Mouse (Mus musculus): Measurements from ENCODE around the gene Med29. TPM values are rescaled to one million over a fixed set of nuclear protein-coding genes. Genes with fewer than 3 reads are reported as not detected.

Med29 gene
- polyA plus RNA-seq, 1 experiment from 2014 or later, result 45.4 TPM

GRCm38 (mm10) chr7:28427738-28428137 lies 35.2 kb upstream of the Med29 start:
- H3K9me3 ChIP-seq, result no peaks in the 10 kb centered on the region
- no peaks in the 10 kb centered on the region for H3K27me3 ChIP-seq
- no peak overlapping the region for H3K27ac ChIP-seq
- peaks cover 45% of the 10 kb centered on the region for H3K36me3 ChIP-seq
- H3K4me3 ChIP-seq (replicated peaks), result no peak overlapping the region
- ATAC-seq (ENCODE audit: insufficient number of reproducible peaks, insufficient read depth, low FRiP score, low TSS enrichment, low read depth), result no peak
- H3K4me2 ChIP-seq, result no peak overlapping the region
- no peak overlapping the region for H3K9ac ChIP-seq (replicated peaks)
- 0 out of 2 replicates have a peak, but pooled peaks cover 4% of the 10 kb centered on the region for H3K4me1 ChIP-seq (replicated peaks)

- WGBS, result 100% methylated on average over 1 of the region's 1 CpGs
- no peak overlapping the region for H3K9ac ChIP-seq (replicated peaks)
- no peak for ATAC-seq (ENCODE audit: insufficient number of reproducible peaks, insufficient read depth, low FRiP score, low TSS enrichment, low read depth)
- H3K4me2 ChIP-seq, result no peak overlapping the region
- H3K27ac ChIP-seq, result no peak overlapping the region
- H3K4me1 ChIP-seq (replicated peaks), result no peaks in the 10 kb centered on the region
- H3K9me3 ChIP-seq, result no peaks in the 10 kb centered on the region
- no peak overlapping the region for H3K4me3 ChIP-seq (replicated peaks)
- H3K36me3 ChIP-seq, result peaks cover 66% of the 10 kb centered on the region
- no peaks in the 10 kb centered on the region for H3K27me3 ChIP-seq
Measured at GRCm38 (mm10) chr7:28423018-28423417, 30.5 kb upstream of the Med29 start.

- WGBS, result 100% methylated on average over 2 of the region's 2 CpGs
- H3K27me3 ChIP-seq, result no peaks in the 10 kb centered on the region
- H3K4me1 ChIP-seq (replicated peaks), result no peaks in the 10 kb centered on the region
- no peak overlapping the region for H3K4me2 ChIP-seq
- no peak overlapping the region for H3K27ac ChIP-seq
- no peaks in the 10 kb centered on the region for H3K9me3 ChIP-seq
- no peak for ATAC-seq (ENCODE audit: insufficient number of reproducible peaks, insufficient read depth, low FRiP score, low TSS enrichment, low read depth)
- H3K36me3 ChIP-seq, result peaks cover 96% of the 10 kb centered on the region
- H3K9ac ChIP-seq (replicated peaks), result no peak overlapping the region
- no peak overlapping the region for H3K4me3 ChIP-seq (replicated peaks)
Measured at GRCm38 (mm10) chr7:28419416-28419815, 26.9 kb upstream of the Med29 start.

GRCm38 (mm10) chr7:28418096-28418670 lies 25.7 kb upstream of the Med29 start:
- 82% methylated on average over 8 of the region's 8 CpGs for WGBS
- Histone ChIP-seq H3K27me3 (no peaks in the 10 kb centered on the region), H3K9me3 (no peaks in the 10 kb centered on the region), H3K27ac (no peak overlapping the region), H3K4me3 (replicated peaks) (no peak overlapping the region), H3K9ac (replicated peaks) (no peak overlapping the region), H3K4me1 (replicated peaks) (no peaks in the 10 kb centered on the region), H3K4me2 (no peak overlapping the region), H3K36me3 (peaks cover 98% of the 10 kb centered on the region)
- ATAC-seq (ENCODE audit: insufficient number of reproducible peaks, insufficient read depth, low FRiP score, low TSS enrichment, low read depth), result no peak

- no peaks in the 10 kb centered on the region for H3K9me3 ChIP-seq
- H3K27me3 ChIP-seq, result no peaks in the 10 kb centered on the region
- H3K36me3 ChIP-seq, result peaks cover 98% of the 10 kb centered on the region
- H3K4me2 ChIP-seq, result no peak overlapping the region
- H3K9ac ChIP-seq (replicated peaks), result no peak overlapping the region
- ATAC-seq (ENCODE audit: insufficient number of reproducible peaks, insufficient read depth, low FRiP score, low TSS enrichment, low read depth), result no peak
- H3K27ac ChIP-seq, result no peak overlapping the region
- no peak overlapping the region for H3K4me3 ChIP-seq (replicated peaks)
- H3K4me1 ChIP-seq (replicated peaks), result no peaks in the 10 kb centered on the region
Measured at GRCm38 (mm10) chr7:28417368-28417767, 24.9 kb upstream of the Med29 start.

- no peaks in the 10 kb centered on the region for H3K4me1 ChIP-seq (replicated peaks)
- H3K27me3 ChIP-seq, result no peaks in the 10 kb centered on the region
- WGBS, result 91% methylated on average over 4 of the region's 4 CpGs
- H3K9ac ChIP-seq (replicated peaks), result no peak overlapping the region
- no peaks in the 10 kb centered on the region for H3K9me3 ChIP-seq
- no peak overlapping the region for H3K27ac ChIP-seq
- no peak overlapping the region for H3K4me2 ChIP-seq
- no peak overlapping the region for H3K4me3 ChIP-seq (replicated peaks)
- H3K36me3 ChIP-seq, result peaks cover 98% of the 10 kb centered on the region
- no peak for ATAC-seq (ENCODE audit: insufficient number of reproducible peaks, insufficient read depth, low FRiP score, low TSS enrichment, low read depth)
Measured at GRCm38 (mm10) chr7:28412826-28413225, 20.3 kb upstream of the Med29 start.

- Histone ChIP-seq H3K9ac (replicated peaks) (no peak overlapping the region), H3K4me2 (no peak overlapping the region), H3K36me3 (peaks cover 98% of the 10 kb centered on the region), H3K9me3 (no peaks in the 10 kb centered on the region), H3K27ac (no peak overlapping the region), H3K27me3 (no peaks in the 10 kb centered on the region), H3K4me1 (replicated peaks) (no peaks in the 10 kb centered on the region), H3K4me3 (replicated peaks) (no peak overlapping the region)
- ATAC-seq (ENCODE audit: insufficient number of reproducible peaks, insufficient read depth, low FRiP score, low TSS enrichment, low read depth), result no peak
- WGBS, result 91% methylated on average over 3 of the region's 3 CpGs
Measured at GRCm38 (mm10) chr7:28410841-28411475, 18.4 kb upstream of the Med29 start.

GRCm38 (mm10) chr7:28401942-28402341 lies 9.4 kb upstream of the Med29 start:
- H3K9me3 ChIP-seq, result no peaks in the 10 kb centered on the region
- H3K4me1 ChIP-seq (replicated peaks), result no peaks in the 10 kb centered on the region
- no peak for ATAC-seq (ENCODE audit: insufficient number of reproducible peaks, insufficient read depth, low FRiP score, low TSS enrichment, low read depth)
- H3K27ac ChIP-seq, result no peak overlapping the region
- H3K4me2 ChIP-seq, result no peak overlapping the region
- H3K4me3 ChIP-seq (replicated peaks), result no peak overlapping the region
- 81% methylated on average over 3 of the region's 3 CpGs for WGBS
- 0 out of 2 replicates have a peak overlapping the region, but pooled peaks have one; percentile 18 for H3K9ac ChIP-seq (replicated peaks)
- H3K36me3 ChIP-seq, result peaks cover 97% of the 10 kb centered on the region
- H3K27me3 ChIP-seq, result no peaks in the 10 kb centered on the region

GRCm38 (mm10) chr7:28401030-28401429 lies 8.5 kb upstream of the Med29 start:
- Histone ChIP-seq H3K36me3 (peaks cover 97% of the 10 kb centered on the region), H3K9ac (replicated peaks) (no peak overlapping the region), H3K4me3 (replicated peaks) (no peak overlapping the region), H3K27ac (no peak overlapping the region), H3K4me1 (replicated peaks) (no peaks in the 10 kb centered on the region), H3K4me2 (no peak overlapping the region), H3K9me3 (no peaks in the 10 kb centered on the region), H3K27me3 (no peaks in the 10 kb centered on the region)
- no peak for ATAC-seq (ENCODE audit: insufficient number of reproducible peaks, insufficient read depth, low FRiP score, low TSS enrichment, low read depth)
- WGBS, result 100% methylated on average over 1 of the region's 1 CpGs

- Histone ChIP-seq H3K27ac (no peak overlapping the region), H3K4me3 (replicated peaks) (no peak overlapping the region), H3K9ac (replicated peaks) (no peak overlapping the region), H3K9me3 (no peaks in the 10 kb centered on the region), H3K36me3 (peaks cover 92% of the 10 kb centered on the region), H3K27me3 (no peaks in the 10 kb centered on the region), H3K4me2 (no peak overlapping the region), H3K4me1 (replicated peaks) (peaks cover 5% of the 10 kb centered on the region)
- 90% methylated on average over 10 of the region's 10 CpGs for WGBS
- no peak for ATAC-seq (ENCODE audit: insufficient number of reproducible peaks, insufficient read depth, low FRiP score, low TSS enrichment, low read depth)
Measured at GRCm38 (mm10) chr7:28398696-28399340, 6.3 kb upstream of the Med29 start.

- Histone ChIP-seq H3K4me1 (replicated peaks) (peaks cover 10% of the 10 kb centered on the region), H3K9ac (replicated peaks) (no peak overlapping the region), H3K27ac (no peak overlapping the region), H3K9me3 (no peaks in the 10 kb centered on the region), H3K27me3 (no peaks in the 10 kb centered on the region), H3K4me3 (replicated peaks) (no peak overlapping the region), H3K36me3 (peaks cover 84% of the 10 kb centered on the region), H3K4me2 (no peak overlapping the region)
- ATAC-seq (ENCODE audit: insufficient number of reproducible peaks, insufficient read depth, low FRiP score, low TSS enrichment, low read depth), result no peak
- WGBS, result 66% methylated on average over 3 of the region's 3 CpGs
Measured at GRCm38 (mm10) chr7:28398000-28398399, 5.5 kb upstream of the Med29 start.
